In the genomic region with DNA sequence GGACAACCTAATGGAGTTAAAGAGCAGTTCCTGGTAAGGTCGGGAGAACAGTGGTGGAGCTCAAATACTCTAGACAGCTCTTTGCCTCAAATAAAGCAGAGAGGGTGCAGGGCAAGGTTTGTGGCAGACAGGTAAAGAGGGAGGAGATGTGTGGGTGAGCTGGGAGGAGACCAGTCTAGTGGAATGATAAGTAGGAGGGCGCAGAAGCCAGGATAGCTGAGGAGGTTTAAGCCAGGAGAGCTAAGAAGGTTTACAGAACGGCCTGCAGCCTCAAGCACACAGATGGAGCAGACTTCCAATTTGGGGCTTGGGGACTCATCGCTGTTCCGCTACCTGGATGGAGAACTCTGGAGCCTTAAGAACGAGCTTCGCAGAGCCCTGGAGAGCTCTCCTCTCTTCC, we compare ENCODE assay signal across 19 mouse cellular contexts. TPM values are rescaled to one million over a fixed set of nuclear protein-coding genes. Genes with fewer than 3 reads are reported as not detected.
"Had no signal": no experiment of that assay in that cellular context is flagged by ENCODE, and none has a peak within 500 bp of the region (broad histone marks: within the 10 kb centered on the region; RNA-seq: fewer than 3 reads in every experiment).

A gene (plus strand): TSS at position 301 of the 400 bp plus-strand sequence.

- H3K9me3 ChIP-seq: limb, embryonic 12.5 days; midbrain, embryonic 13.5 days; neural tube, embryonic 15.5 days had no signal

- H3K4me3 ChIP-seq: limb, embryonic 12.5 days; midbrain, embryonic 13.5 days; myocyte; neural tube, embryonic 15.5 days had no signal

- H3K27ac ChIP-seq: kidney, postnatal 0 days; limb, embryonic 12.5 days; liver, embryonic 14.5 days; midbrain, embryonic 13.5 days; neural tube, embryonic 15.5 days; stomach, postnatal 0 days had no signal

- H3K9ac ChIP-seq: limb, embryonic 12.5 days; liver, embryonic 14.5 days; lung, embryonic 14.5 days; midbrain, embryonic 13.5 days; neural tube, embryonic 15.5 days had no signal

- ATAC-seq: midbrain, embryonic 13.5 days had no signal

- H3K36me3 ChIP-seq: limb, embryonic 12.5 days; midbrain, embryonic 13.5 days; neural tube, embryonic 15.5 days had no signal

- DNase-seq: kidney, adult 9 months; kidney, postnatal 36 days; layer of hippocampus, adult 9-11 months; layer of hippocampus, postnatal 36 days; liver; lung, embryonic 14.5 days; right cerebral cortex, adult 18-20 months; right cerebral cortex, postnatal 25 days; thymus, postnatal 4 days had no signal

- H3K4me1 ChIP-seq: limb, embryonic 12.5 days; midbrain, embryonic 13.5 days; neural tube, embryonic 15.5 days had no signal

- H3K4me2 ChIP-seq: limb, embryonic 12.5 days; lung, embryonic 14.5 days; midbrain, embryonic 13.5 days; neural tube, embryonic 15.5 days had no signal

RNA-seq across cellular contexts. Expression of the gene that starts here (rescaled TPM):
- total RNA-seq: layer of hippocampus, adult 18-20 months; layer of hippocampus, postnatal 36 days; left cerebral cortex, adult 8-10 months; left cerebral cortex, postnatal 25 days had no signal
- polyA plus RNA-seq: liver, embryonic 14.5 days had no signal
